Mouse (Mus musculus): ENCODE measurements at regions not wholly inside any gene's neighbourhood (a gene's known extent, or its start where the extent isn't known, plus 50 kb on each side); places are given as distances from the start of the nearest gene placed in this dataset.
A peak's percentile ranks its signal among the peaks of the same experiment; 100 is the strongest.

GRCm38 (mm10) chr6:116829341-116829740, 112.6 kb upstream of the Tmem72 start:
- DNase-seq (ENCODE audit: low spot score) (peak; percentile 73), ATAC-seq (ENCODE audit: low FRiP score) (peak; percentile 55; the same call in 1 of the 2 replicates)
- no peaks in the 10 kb centered on the region for H3K27me3 ChIP-seq (ENCODE audit: control insufficient read depth, insufficient read depth, low read length)
- H3K4me1 ChIP-seq (replicated peaks; ENCODE audit: control insufficient read depth, insufficient read depth, low read length): no peaks in the 10 kb centered on the region
- no peak overlapping the region for H3K4me2 ChIP-seq (replicated peaks)
- no peaks in the 10 kb centered on the region for H3K9me3 ChIP-seq (ENCODE audit: control insufficient read depth, low read length)
- H3K4me3 ChIP-seq (replicated peaks; ENCODE audit: low read length): no peak overlapping the region
- no peak overlapping the region for H3K27ac ChIP-seq
- no peak overlapping the region for H3K9ac ChIP-seq
- WGBS: 34% methylated on average over 2 of the region's 2 CpGs
- H3K36me3 ChIP-seq (replicated peaks; ENCODE audit: control insufficient read depth, insufficient read depth): no peaks in the 10 kb centered on the region

- Histone ChIP-seq H3K9ac (no peak overlapping the region), H3K4me2 (replicated peaks) (no peak overlapping the region), H3K27ac (no peak overlapping the region), H3K27me3 (ENCODE audit: control insufficient read depth, insufficient read depth, low read length) (no peaks in the 10 kb centered on the region), H3K9me3 (ENCODE audit: control insufficient read depth, low read length) (no peaks in the 10 kb centered on the region), H3K4me3 (replicated peaks; ENCODE audit: low read length) (no peak overlapping the region), H3K4me1 (replicated peaks; ENCODE audit: control insufficient read depth, insufficient read depth, low read length) (no peaks in the 10 kb centered on the region), H3K36me3 (replicated peaks; ENCODE audit: control insufficient read depth, insufficient read depth) (no peaks in the 10 kb centered on the region)
- 90% methylated on average over 11 of the region's 11 CpGs for WGBS
- no peak for DNase-seq (ENCODE audit: low spot score)
- no peak for ATAC-seq (ENCODE audit: low FRiP score)
These were observed 129.5 kb upstream of the Tmem72 start for GRCm38 (mm10) chr6:116845990-116846862.

- Histone ChIP-seq H3K27ac (no peak overlapping the region), H3K4me1 (replicated peaks; ENCODE audit: control insufficient read depth, insufficient read depth, low read length) (no peaks in the 10 kb centered on the region), H3K27me3 (ENCODE audit: control insufficient read depth, insufficient read depth, low read length) (no peaks in the 10 kb centered on the region), H3K9ac (no peak overlapping the region), H3K4me2 (replicated peaks) (no peak overlapping the region), H3K9me3 (ENCODE audit: control insufficient read depth, low read length) (no peaks in the 10 kb centered on the region), H3K36me3 (replicated peaks; ENCODE audit: control insufficient read depth, insufficient read depth) (no peaks in the 10 kb centered on the region), H3K4me3 (replicated peaks; ENCODE audit: low read length) (no peak overlapping the region)
- no peak for ATAC-seq (ENCODE audit: low FRiP score)
- WGBS: 68% methylated on average over 10 of the region's 10 CpGs
- DNase-seq (ENCODE audit: low spot score): no peak
These were observed 131.9 kb upstream of the Tmem72 start for GRCm38 (mm10) chr6:116848538-116849093.

GRCm38 (mm10) chr6:116854029-116854428, 137.3 kb upstream of the Tmem72 start:
- H3K36me3 ChIP-seq (replicated peaks; ENCODE audit: control insufficient read depth, insufficient read depth): no peaks in the 10 kb centered on the region
- DNase-seq (ENCODE audit: low spot score): no peak
- 59% methylated on average over 6 of the region's 6 CpGs for WGBS

GRCm38 (mm10) chr6:116856093-116856492, 139.4 kb upstream of the Tmem72 start:
- WGBS: 80% methylated on average over 2 of the region's 2 CpGs
- H3K4me3 ChIP-seq (replicated peaks; ENCODE audit: low read length): no peak overlapping the region
- H3K27ac ChIP-seq: no peak overlapping the region
- H3K4me1 ChIP-seq (replicated peaks; ENCODE audit: control insufficient read depth, insufficient read depth, low read length): no peaks in the 10 kb centered on the region
- no peaks in the 10 kb centered on the region for H3K9me3 ChIP-seq (ENCODE audit: control insufficient read depth, low read length)
- no peak overlapping the region for H3K9ac ChIP-seq
- no peak for DNase-seq (ENCODE audit: low spot score)
- no peak for ATAC-seq (ENCODE audit: low FRiP score)
- no peak overlapping the region for H3K4me2 ChIP-seq (replicated peaks)
- H3K27me3 ChIP-seq (ENCODE audit: control insufficient read depth, insufficient read depth, low read length): no peaks in the 10 kb centered on the region
- no peaks in the 10 kb centered on the region for H3K36me3 ChIP-seq (replicated peaks; ENCODE audit: control insufficient read depth, insufficient read depth)

More at GRCm38 (mm10) chr6:116854029-116854428, 137.3 kb upstream of the Tmem72 start:
- Histone ChIP-seq H3K27ac (no peak overlapping the region), H3K4me3 (replicated peaks; ENCODE audit: low read length) (no peak overlapping the region), H3K27me3 (ENCODE audit: control insufficient read depth, insufficient read depth, low read length) (no peaks in the 10 kb centered on the region), H3K4me2 (replicated peaks) (no peak overlapping the region), H3K9ac (no peak overlapping the region), H3K4me1 (replicated peaks; ENCODE audit: control insufficient read depth, insufficient read depth, low read length) (no peaks in the 10 kb centered on the region), H3K9me3 (ENCODE audit: control insufficient read depth, low read length) (no peaks in the 10 kb centered on the region)
- ATAC-seq (ENCODE audit: low FRiP score): no peak

- Histone ChIP-seq H3K9ac (no peak overlapping the region), H3K9me3 (ENCODE audit: control insufficient read depth, low read length) (no peaks in the 10 kb centered on the region), H3K4me3 (replicated peaks; ENCODE audit: low read length) (no peak overlapping the region), H3K27ac (no peak overlapping the region), H3K4me2 (replicated peaks) (no peak overlapping the region), H3K36me3 (replicated peaks; ENCODE audit: control insufficient read depth, insufficient read depth) (no peaks in the 10 kb centered on the region), H3K27me3 (ENCODE audit: control insufficient read depth, insufficient read depth, low read length) (no peaks in the 10 kb centered on the region), H3K4me1 (replicated peaks; ENCODE audit: control insufficient read depth, insufficient read depth, low read length) (no peaks in the 10 kb centered on the region)
- WGBS: 91% methylated on average over 1 of the region's 1 CpGs
- DNase-seq (ENCODE audit: low spot score): no peak
- ATAC-seq (ENCODE audit: low FRiP score): no peak
These were observed 140.3 kb upstream of the Tmem72 start for GRCm38 (mm10) chr6:116856917-116857491.

- no peak for ATAC-seq (ENCODE audit: low FRiP score)
- no peaks in the 10 kb centered on the region for H3K27me3 ChIP-seq (ENCODE audit: control insufficient read depth, insufficient read depth, low read length)
- H3K36me3 ChIP-seq (replicated peaks; ENCODE audit: control insufficient read depth, insufficient read depth): no peaks in the 10 kb centered on the region
- no peaks in the 10 kb centered on the region for H3K9me3 ChIP-seq (ENCODE audit: control insufficient read depth, low read length)
- H3K4me1 ChIP-seq (replicated peaks; ENCODE audit: control insufficient read depth, insufficient read depth, low read length): no peaks in the 10 kb centered on the region
- H3K27ac ChIP-seq: no peak overlapping the region
- 61% methylated on average over 2 of the region's 2 CpGs for WGBS
- H3K4me2 ChIP-seq (replicated peaks): no peak overlapping the region
- H3K9ac ChIP-seq: no peak overlapping the region
- DNase-seq (ENCODE audit: low spot score): peak; percentile 25
- no peak overlapping the region for H3K4me3 ChIP-seq (replicated peaks; ENCODE audit: low read length)
These were observed 146.4 kb upstream of the Tmem72 start for GRCm38 (mm10) chr6:116863130-116863529.

- no peaks in the 10 kb centered on the region for H3K9me3 ChIP-seq (ENCODE audit: control insufficient read depth, low read length)
- no peak overlapping the region for H3K4me3 ChIP-seq (replicated peaks; ENCODE audit: low read length)
- DNase-seq (ENCODE audit: low spot score) (no peak), ATAC-seq (ENCODE audit: low FRiP score) (no peak)
- H3K27me3 ChIP-seq (ENCODE audit: control insufficient read depth, insufficient read depth, low read length): no peaks in the 10 kb centered on the region
- H3K9ac ChIP-seq: no peak overlapping the region
- H3K27ac ChIP-seq: no peak overlapping the region
- WGBS: 80% methylated on average over 2 of the region's 2 CpGs
- no peaks in the 10 kb centered on the region for H3K4me1 ChIP-seq (replicated peaks; ENCODE audit: control insufficient read depth, insufficient read depth, low read length)
- no peaks in the 10 kb centered on the region for H3K36me3 ChIP-seq (replicated peaks; ENCODE audit: control insufficient read depth, insufficient read depth)
- no peak overlapping the region for H3K4me2 ChIP-seq (replicated peaks)
These were observed 146.9 kb upstream of the Tmem72 start for GRCm38 (mm10) chr6:116863626-116864025.

- no peaks in the 10 kb centered on the region for H3K27me3 ChIP-seq (ENCODE audit: control insufficient read depth, insufficient read depth, low read length)
- peaks cover 5% of the 10 kb centered on the region; the same call in 1 of the 2 replicates for H3K4me1 ChIP-seq (replicated peaks; ENCODE audit: control insufficient read depth, insufficient read depth, low read length)
- no peak overlapping the region for H3K27ac ChIP-seq
- ATAC-seq (ENCODE audit: low FRiP score) (no peak), DNase-seq (ENCODE audit: low spot score) (no peak)
- H3K36me3 ChIP-seq (replicated peaks; ENCODE audit: control insufficient read depth, insufficient read depth): no peaks in the 10 kb centered on the region
- H3K4me3 ChIP-seq (replicated peaks; ENCODE audit: low read length): no peak overlapping the region
- H3K9me3 ChIP-seq (ENCODE audit: control insufficient read depth, low read length): no peaks in the 10 kb centered on the region
- 77% methylated on average over 8 of the region's 8 CpGs for WGBS
- H3K4me2 ChIP-seq (replicated peaks): no peak overlapping the region
- no peak overlapping the region for H3K9ac ChIP-seq
These were observed 176.6 kb upstream of the Tmem72 start for GRCm38 (mm10) chr6:116893299-116893698.
